ENCODE assay signal across 16 mouse cellular contexts in genomic region chr13:80981201-80981600, GRCm38 (mm10).
"Had no signal": no experiment of that assay in that cellular context is flagged by ENCODE, and none has a peak within 500 bp of the region (broad histone marks: within the 10 kb centered on the region; RNA-seq: fewer than 3 reads in every experiment).

No protein-coding gene starts in this region.

- DNase-seq: liver, postnatal 0 days; lung, adult 2 months; lung, postnatal 14 days; lung, postnatal 36 days; right cerebral cortex, postnatal 14 days; thymus, adult 2 months; thymus, postnatal 25 days; thymus, postnatal 4 days had no signal

- H3K4me3 ChIP-seq: lung, embryonic 15.5 days; megakaryocyte, embryonic 14.5 days; midbrain, embryonic 13.5 days; midbrain, embryonic 15.5 days; neural tube, embryonic 12.5 days; stomach, embryonic 15.5 days had no signal

- H3K27me3 ChIP-seq: lung, embryonic 15.5 days; megakaryocyte, embryonic 14.5 days; midbrain, embryonic 13.5 days; midbrain, embryonic 15.5 days; neural tube, embryonic 12.5 days; stomach, embryonic 15.5 days had no signal

- H3K27ac ChIP-seq: lung, embryonic 15.5 days; macrophage; midbrain, embryonic 13.5 days; midbrain, embryonic 15.5 days; neural tube, embryonic 12.5 days; stomach, embryonic 15.5 days; stomach, postnatal 0 days had no signal

- H3K36me3 ChIP-seq: lung, embryonic 15.5 days; midbrain, embryonic 13.5 days; midbrain, embryonic 15.5 days; neural tube, embryonic 12.5 days; stomach, embryonic 15.5 days had no signal

- H3K4me1 ChIP-seq: lung, embryonic 15.5 days; midbrain, embryonic 13.5 days; midbrain, embryonic 15.5 days; neural tube, embryonic 12.5 days; stomach, embryonic 15.5 days had no signal
